Mouse (Mus musculus): ENCODE results near the gene Hdac10. TPM values are rescaled to one million over a fixed set of nuclear protein-coding genes. Genes with fewer than 3 reads are reported as not detected.

The Hdac10 gene
- total RNA-seq, 1 experiment from 2014 or later, result 15.7 TPM

DNA sequence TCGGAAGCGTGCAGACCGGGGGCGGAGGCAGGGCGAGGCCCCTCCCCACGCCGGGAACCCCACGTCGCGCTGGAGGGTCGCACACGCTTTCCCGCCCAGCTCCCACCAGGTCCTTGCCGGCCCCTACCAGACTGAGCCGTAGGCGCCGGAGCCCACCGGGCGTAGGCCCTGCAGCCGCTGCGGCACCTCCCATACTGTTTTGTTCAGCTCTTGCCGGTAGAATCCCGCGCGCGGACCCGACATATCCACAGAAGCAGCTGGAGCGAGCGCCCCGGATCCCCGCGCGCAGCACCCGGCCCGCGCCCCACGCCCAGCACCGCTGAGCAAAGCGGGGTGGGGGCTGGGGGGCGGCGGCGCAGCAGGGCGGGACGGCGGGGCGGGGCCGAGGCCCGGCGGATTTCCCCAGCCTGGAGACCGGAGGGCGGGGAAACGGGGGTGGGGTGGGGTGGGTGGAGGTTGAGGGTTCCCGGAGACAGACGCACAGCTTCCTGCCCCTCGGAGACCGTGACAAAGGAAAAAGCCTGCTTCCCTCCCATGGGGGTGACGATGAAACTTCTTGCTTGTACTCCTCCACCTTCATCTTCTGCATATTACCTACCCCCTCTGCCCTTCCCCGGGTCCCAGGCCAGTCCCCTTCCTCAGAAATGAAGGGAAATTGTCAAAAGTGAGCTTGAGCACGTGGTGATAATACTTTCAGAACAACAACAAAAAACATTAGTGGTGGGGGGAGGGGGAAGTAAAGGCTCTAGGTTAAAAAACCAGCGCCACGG, 21.0 kb upstream of the Hdac10 start, which contains the start of gene Mapk11:
Gene Mapk11, minus strand, starts transcription at position 358 of the 770 bp plus-strand sequence.
- ATAC-seq (replicated peaks; ENCODE audit: low read depth, poor library complexity, severe bottlenecking), result peak; percentile 52

DNA sequence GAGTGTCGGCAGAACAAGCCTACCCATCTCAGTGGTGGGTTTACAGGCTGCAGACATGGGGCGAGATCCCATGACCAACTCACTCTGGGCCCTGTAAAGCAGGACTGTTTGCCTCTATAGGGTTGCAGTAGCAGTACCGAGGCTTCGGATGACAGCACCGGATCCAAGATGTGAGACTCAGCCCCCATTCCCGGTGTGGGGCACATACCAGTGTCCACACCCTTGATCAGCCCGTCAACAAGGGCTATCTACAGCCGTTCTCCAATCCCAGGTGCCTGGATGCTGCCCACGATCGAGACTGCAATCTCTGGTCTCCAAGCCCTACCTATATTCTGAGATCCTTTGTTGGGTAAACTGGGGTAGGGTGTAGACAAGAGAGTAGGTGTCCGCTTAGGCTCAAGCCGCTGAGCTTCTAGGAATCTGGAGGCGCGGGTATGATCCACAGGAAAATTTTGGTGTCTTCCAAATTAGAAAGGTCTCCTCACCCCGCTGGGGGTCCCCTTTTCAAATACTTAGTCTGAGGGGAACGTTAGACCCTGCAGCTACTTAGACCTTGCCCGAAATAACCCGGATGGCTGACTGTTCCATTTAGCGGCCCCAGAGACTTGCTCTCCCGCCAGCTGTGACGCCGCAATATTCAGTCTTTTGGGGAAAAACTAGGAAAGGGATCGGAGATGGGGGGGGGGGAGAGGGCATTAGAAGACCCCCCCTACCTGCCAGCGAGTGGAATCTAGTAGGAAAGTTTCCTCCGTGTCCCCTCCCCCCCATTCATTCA, 20.2 kb upstream of the Hdac10 start:
- ATAC-seq (replicated peaks; ENCODE audit: low read depth, poor library complexity, severe bottlenecking), result no peak

DNA sequence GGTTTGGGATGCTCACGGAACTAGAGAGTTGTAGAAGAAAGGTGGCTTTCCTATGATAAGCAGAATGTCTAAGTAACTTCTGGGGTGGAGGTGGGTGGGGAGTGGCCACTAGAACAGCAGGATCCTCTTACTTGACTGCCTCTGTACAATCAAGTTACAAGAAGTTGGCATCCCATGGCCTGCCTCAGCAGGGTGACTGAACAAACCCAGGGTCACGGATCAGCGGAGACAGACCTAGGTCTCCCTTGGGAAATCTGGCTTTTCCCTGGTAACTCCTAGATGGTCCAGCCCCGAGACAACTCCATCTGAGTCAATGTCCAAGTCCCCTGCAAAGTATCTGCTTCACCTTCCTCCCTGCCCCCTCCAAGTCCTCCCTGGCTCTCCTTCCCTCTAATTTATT, 19.4 kb upstream of the Hdac10 start:
- no peak for ATAC-seq (replicated peaks; ENCODE audit: low read depth, poor library complexity, severe bottlenecking)

DNA sequence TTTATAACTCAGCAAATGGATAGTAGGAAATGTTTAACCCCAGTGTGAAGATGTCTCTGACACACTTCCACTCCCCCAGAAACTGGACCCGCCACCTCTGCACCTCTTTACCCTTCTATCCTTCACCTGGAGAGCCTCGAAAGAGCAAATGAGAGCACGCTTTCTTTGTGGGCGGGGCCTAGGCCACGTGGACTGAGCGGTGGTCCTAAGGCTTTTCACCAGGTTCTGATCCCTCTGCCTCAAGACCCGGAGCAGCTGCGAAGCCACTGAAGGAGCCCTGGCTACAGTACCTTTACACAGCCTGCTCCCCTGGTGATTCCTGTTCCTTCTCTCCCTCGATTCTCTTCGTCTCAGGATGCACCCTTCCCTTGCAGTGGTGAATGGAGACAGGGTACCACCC, 19.0 kb upstream of the Hdac10 start:
- no peak for ATAC-seq (replicated peaks; ENCODE audit: low read depth, poor library complexity, severe bottlenecking)

DNA sequence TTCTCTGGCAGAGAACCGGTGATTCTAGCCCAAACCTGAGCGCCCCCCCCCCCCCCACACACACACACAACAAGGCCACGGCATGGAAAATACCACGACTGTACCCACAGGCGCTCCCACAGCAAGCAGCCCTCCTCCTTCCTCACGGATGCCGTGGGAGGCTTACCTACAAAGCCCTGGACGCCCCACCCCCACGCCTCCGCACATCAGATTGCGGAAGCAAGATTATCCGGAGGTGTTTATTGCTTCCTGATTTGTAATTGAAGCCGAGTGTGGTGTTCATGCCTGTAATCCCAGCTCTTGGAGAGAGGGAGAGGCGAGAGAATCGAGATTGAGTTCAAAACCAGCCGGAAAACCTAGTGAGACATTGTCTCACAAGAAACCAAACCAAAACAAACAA, 18.5 kb upstream of the Hdac10 start:
- peak; percentile 16 for ATAC-seq (replicated peaks; ENCODE audit: low read depth, poor library complexity, severe bottlenecking)

DNA sequence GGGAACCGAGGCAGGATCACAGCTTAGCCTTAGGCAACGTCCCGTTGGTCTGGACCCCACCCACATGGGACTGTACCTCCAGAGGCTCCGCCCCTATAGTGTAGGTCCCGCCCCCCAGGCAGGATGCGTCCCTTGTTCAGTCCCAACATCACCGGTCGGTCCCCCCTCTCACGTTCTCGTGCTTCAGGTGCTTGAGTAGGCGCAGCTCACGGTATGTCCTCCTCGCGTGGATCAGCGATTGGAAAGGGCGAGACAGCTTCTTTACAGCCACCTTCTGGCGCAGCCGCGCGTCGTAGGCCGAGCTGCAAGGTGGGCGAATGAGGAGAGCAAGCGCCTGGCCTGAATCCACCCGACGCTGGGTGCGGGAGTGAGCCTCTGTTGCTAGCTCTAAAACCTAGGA, 18.0 kb upstream of the Hdac10 start:
- 0 out of 2 replicates have a peak, but pooled peaks have one; percentile 6 for ATAC-seq (replicated peaks; ENCODE audit: low read depth, poor library complexity, severe bottlenecking)

DNA sequence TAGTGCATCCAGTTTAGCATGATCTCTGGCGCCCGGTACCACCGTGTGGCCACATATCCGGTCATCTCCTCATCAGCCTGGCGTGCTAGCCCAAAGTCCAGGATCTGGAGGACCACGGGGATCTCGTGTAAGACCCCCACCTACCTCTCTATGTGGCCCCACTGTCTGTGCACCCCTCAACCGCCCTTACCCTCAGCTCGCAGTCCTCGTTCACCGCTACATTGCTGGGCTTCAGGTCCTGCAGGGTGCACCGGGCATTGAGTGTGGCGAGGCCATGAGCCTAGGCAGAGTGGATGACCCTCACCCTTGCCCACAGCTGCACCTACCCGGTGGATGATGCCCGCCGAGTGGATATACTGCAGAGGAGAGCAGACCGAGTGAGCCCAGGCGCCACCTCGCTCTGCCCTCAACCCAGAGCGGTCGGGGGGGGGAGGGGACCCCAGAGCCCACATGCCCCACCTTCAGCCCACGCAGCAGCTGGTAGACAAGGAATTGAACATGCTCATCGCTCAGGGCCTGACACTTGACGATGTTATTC, 17.4 kb upstream of the Hdac10 start:
- ATAC-seq (replicated peaks; ENCODE audit: low read depth, poor library complexity, severe bottlenecking), result no peak

DNA sequence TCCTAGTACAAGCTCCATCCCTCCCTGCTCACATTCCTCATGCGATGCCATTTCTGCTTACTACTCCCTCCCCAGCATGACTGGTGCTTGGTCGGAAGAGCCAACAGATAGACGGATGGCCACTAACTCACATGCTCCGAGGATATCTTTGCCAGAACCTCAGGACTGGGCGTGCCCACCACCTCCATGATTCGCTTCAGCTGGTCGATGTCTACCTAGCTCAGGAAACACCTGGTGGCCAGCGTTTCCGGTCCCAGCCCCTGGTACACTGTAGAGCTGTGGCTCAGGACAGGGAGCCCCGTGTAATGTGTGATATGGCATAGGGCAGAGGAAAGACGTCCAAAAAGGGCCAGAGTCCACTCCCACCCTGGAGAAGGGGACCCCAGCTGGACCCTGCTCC, 16.5 kb upstream of the Hdac10 start:
- ATAC-seq (replicated peaks; ENCODE audit: low read depth, poor library complexity, severe bottlenecking), result no peak

DNA sequence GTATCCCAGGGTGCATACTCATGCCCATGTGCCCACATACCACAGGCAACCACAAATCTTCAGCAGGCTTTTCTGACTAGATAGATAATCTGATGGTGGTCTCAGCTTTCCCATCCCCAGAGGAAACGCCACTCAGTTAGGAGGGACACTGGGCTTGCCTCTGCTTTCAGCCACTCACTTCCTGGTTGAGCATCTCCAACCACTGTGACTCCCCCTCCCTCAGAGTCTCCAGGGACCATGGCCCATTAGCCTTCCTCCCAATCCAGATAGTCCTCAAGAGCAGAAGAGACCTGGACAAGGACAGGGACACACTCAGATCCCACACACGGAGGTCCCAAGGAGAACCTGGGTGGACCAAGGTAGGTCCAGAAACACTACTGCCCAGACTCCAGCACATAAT, 14.6 kb upstream of the Hdac10 start:
- ATAC-seq (replicated peaks; ENCODE audit: low read depth, poor library complexity, severe bottlenecking), result no peak

DNA sequence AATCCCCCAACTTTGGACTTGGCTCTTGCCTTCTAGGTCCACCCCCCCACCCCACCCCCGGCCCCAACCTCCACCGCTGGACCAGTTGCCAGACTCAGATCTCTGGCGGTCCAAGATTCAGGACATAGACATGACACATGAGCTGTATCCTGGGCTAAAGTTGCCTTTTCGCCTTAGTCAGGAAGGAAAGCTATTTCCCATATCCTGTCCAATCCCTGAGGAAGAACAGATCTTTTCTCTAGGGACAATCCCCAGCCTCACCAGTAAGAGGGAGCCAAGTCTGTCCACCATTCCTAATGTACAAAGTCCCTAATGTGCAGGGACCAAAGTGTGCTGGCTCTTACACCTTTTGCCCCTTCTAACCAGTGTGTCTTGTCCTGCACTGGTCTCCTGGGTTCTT, 13.4 kb upstream of the Hdac10 start:
- ATAC-seq (replicated peaks; ENCODE audit: low read depth, poor library complexity, severe bottlenecking), result no peak

DNA sequence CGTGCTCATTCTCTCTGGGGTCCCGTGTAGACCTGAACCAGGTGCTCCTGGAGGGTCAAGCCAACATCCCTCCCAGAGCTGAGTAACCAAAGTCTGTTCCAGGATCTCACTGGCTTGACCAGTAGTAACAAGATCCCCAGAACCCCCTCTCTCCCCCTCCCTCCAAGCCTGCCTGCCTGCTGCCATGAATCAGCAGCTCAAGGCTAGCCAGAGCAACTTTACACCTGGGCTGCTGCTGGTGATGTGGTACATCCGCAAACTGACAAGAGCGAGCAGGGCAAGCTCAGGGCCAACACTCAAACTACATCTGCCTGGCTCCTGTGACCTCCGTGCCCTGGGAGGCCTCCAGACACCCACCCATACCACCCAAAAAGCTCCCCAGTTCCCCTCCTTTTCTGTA, 12.9 kb upstream of the Hdac10 start:
- ATAC-seq (replicated peaks; ENCODE audit: low read depth, poor library complexity, severe bottlenecking), result no peak

DNA sequence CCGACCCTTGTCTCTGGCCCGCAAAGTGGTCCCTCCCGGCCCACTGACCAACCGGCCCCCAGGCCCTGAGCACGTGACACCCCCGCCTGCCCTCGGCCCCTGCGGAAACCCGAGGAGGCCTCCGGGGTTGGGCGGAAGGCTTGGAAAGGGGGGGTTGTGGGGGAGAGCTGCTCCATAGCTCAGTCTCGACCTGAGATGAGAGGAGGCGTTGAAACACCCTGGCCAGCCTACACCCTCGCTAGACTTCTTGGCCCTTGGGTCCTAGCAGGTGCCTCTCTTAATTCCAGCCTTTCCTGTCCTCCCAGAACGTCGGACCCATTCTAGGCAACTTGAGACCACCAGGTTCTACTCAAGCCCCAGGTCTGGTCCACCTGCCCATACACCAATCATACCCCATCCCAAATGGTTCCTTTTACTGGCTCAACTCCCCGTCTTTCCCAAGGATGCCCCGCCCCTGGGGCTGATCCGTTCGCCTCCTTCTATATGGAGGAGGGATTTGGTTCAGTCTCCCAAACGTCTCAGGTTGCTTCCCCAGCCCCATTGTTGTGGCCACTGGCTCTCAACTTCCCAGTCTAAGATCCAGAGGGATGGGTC, 12.3 kb upstream of the Hdac10 start, which contains the start of gene Mapk12:
Gene Mapk12, minus strand, starts transcription at position 45 of the 594 bp plus-strand sequence.
- 0 out of 2 replicates have a peak, but pooled peaks have one; percentile 10 for ATAC-seq (replicated peaks; ENCODE audit: low read depth, poor library complexity, severe bottlenecking)

DNA sequence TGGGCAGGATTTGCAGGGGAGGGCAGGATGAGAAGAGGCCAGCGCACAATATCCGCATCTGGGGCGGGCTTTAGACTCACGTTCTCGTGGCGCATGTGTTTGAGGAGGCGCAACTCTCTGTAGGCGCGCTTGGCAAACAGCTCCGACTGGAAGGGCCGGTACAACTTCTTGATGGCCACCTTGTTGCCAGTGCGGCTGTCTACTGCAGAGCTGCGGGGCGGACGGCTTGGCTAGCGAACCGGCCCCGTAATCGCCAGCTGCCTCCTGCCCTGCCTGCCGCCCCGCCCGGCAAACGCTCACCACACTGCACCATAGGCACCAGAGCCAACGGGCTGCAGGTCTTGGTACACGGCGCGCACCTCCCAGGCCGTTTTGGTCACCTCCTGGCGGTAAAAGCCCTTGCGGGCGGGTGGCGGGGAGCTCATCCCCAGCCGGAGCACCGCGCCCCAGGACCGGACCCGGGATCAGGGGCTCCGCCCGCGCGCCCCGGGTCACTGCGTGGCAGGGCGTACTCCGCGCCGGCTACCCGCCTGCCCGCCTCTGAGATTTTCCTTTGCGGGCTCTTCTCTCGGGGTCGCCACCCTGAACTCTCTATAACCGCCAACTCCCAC, 11.7 kb upstream of the Hdac10 start:
- ATAC-seq (replicated peaks; ENCODE audit: low read depth, poor library complexity, severe bottlenecking), result no peak

DNA sequence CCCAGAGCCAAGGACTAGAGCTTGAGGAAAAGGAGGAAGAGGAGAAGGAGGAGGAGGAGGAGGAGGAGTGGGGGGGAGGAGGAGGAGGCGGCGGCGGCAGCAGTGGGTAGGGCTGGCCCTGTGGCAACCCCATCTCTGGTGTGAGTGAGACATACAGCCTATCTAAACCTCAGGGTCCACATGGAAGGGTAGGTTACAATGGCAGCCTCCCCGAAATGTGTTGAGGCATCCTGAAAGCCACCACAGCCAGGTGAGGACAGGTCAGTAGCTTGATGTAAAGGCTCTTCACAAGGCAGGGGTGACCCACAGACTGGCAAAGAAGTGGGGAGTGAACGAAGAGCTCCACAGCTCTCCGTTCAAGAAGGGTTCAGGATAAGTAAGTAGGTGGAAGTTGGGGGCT, 10.0 kb upstream of the Hdac10 start:
- ATAC-seq (replicated peaks; ENCODE audit: low read depth, poor library complexity, severe bottlenecking), result no peak

DNA sequence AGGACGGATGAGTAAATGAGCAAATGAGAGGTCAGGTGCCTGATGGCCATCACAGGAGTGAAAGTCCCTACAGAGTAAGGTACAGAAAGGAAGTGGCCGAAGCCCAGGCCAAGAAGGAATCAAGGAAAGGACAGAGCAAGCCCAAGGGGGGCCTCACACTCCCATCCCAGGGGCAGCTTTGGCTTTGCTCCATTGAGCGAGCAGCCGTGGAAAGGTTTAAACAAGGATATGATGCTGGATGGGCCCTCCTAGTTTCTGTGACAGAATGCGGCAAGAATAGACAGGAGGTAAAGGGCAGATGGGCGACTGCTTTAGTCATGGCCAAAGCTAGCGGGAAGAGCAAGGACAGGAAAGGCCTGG, 9.5 kb upstream of the Hdac10 start:
- ATAC-seq (replicated peaks; ENCODE audit: low read depth, poor library complexity, severe bottlenecking), result no peak

DNA sequence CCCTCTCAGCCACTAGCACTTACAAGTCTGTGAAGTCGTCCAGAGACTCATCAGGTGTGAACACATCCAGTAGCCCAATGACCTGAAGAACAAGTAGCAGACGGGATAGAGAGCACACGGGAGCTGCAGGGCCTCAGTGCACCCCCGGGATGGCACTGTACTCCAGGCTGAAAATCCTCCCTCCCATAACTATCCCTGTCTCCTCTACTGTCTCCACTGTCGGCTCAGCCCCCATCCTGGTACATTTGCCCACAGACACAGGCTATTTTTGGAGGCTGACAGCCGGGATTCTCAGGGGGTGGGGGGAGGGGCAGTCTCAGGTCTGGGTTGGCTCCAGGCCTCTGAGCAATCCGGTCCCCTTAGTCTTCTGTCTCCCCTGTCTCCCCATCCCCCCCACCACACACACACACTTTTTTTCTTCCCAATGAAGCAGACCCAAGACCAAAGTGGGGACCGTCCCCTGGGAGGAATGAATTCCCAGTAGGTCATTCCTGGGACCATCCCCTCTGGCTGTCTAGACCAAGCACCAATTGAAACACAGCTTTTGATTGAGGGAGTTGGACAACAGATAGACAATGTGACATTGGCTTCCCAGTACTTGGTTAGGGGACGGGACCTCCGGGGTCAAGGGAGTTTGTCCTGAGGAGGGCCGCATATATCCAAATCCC, 9.0 kb upstream of the Hdac10 start:
- ATAC-seq (replicated peaks; ENCODE audit: low read depth, poor library complexity, severe bottlenecking), result no peak

DNA sequence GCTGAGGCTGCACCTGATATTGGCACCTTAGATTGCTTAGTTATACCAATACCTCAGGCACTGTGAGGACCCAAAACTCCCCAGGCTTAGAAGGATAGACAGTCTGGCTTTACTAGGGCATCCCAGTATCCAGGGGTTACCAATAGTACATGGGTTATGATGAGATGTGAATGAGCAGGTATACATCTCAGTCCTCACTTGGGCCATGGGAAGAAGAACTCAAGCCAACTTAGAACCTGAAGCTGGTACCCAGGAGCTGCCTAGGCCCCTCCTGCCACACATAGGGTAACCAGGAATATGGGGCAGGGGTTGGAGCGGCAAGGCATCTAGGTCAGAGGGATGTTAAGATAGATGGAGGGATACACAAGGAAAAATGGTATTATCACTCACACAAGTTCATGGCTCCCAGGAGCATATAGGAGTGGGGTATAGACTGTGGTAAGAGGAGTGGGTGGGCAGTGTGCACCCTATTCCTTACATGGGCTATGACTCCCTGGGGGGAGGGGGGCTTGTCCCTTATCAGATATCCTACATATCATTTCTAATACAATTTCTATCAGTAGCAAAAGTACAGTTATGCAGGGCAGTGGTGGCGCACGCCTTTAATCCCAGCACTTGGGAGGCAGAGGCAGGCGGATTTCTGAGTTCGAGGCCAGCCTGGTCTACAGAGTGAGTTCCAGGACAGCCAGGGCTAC, 8.1 kb upstream of the Hdac10 start:
- ATAC-seq (replicated peaks; ENCODE audit: low read depth, poor library complexity, severe bottlenecking), result no peak

DNA sequence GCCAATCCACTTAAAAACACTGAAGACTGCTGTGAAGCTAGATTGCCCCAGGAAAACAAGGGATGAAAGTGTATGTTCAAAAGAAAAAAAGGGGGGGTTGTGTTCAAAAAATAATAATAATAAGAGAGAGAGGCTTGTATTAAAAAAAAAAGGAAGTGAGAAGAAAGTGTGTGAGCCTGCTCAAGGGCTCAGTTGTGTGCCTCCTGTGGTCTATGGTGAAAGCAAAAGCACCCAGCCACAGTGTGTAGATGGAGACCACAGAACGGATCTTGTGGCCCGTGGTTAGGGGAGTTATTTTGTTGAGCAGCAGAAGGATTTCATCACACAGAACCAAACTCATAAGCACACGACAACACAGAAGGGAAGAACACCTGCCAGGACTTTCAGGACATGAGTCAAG, 2.8 kb upstream of the Hdac10 start:
- peak; percentile 82 for ATAC-seq (replicated peaks; ENCODE audit: low read depth, poor library complexity, severe bottlenecking)

DNA sequence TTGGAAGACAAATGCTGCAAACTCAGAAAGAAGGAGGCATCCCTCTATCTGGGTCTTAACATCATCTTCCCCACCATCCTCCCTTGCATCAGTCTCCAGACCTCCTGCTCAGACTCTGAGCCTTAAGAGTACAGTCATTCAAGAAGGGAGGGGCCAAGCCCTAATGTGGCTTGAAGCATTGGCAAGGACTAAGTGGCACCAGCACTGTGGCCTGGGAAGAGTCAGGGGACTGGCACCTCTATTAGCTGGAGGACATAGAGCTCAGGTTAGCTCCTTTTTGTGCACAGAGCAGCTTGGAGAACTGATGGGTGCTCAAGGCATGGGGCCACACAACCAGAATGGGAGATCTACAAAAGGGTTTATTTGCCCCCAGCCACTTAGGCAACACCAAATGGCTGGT, 1.7 kb upstream of the Hdac10 start:
- no peak for ATAC-seq (replicated peaks; ENCODE audit: low read depth, poor library complexity, severe bottlenecking)

Data from common myeloid progenitor, adult 5-6 weeks (primary cell).